Mouse (Mus musculus) cerebellum, adult (tissue): ENCODE measurements around the gene Fchsd2.

Experiments
- ATAC-seq: cut with Nextera tagmentation; 2 replicates; pipeline ENCODE4 v1.9.2; 2017; ENCODE audit warnings: mild to moderate bottlenecking, moderate library complexity, mixed read lengths; ENCODE audit not compliant: insufficient number of reproducible peaks, low FRiP score, low TSS enrichment

The Fchsd2 gene

GRCm38 (mm10) chr7:101271602-101272001 lies 178.9 kb downstream of the Fchsd2 start:
- no peak for ATAC-seq

GRCm38 (mm10) chr7:101272466-101273160 lies 179.9 kb downstream of the Fchsd2 start:
- ATAC-seq = no peak

GRCm38 (mm10) chr7:101282721-101283120 lies 190.1 kb downstream of the Fchsd2 start:
- no peak for ATAC-seq

- ATAC-seq = no peak
These were observed 191.8 kb downstream of the Fchsd2 start for GRCm38 (mm10) chr7:101284504-101284903.

- no peak for ATAC-seq
These were observed 194.2 kb downstream of the Fchsd2 start for GRCm38 (mm10) chr7:101286891-101287290.

- no peak for ATAC-seq
These were observed 195.2 kb downstream of the Fchsd2 start for GRCm38 (mm10) chr7:101287820-101288219.

GRCm38 (mm10) chr7:101288436-101288835 lies 195.8 kb downstream of the Fchsd2 start:
- ATAC-seq = no peak

GRCm38 (mm10) chr7:101290401-101290800 lies 197.7 kb downstream of the Fchsd2 start:
- ATAC-seq = no peak

GRCm38 (mm10) chr7:101291211-101291610 lies 198.5 kb downstream of the Fchsd2 start:
- ATAC-seq = no peak

GRCm38 (mm10) chr7:101291641-101292040 lies 199.0 kb downstream of the Fchsd2 start:
- no peak for ATAC-seq

GRCm38 (mm10) chr7:101292086-101292485 lies 199.4 kb downstream of the Fchsd2 start:
- ATAC-seq = no peak

- ATAC-seq = no peak
These were observed 200.0 kb downstream of the Fchsd2 start for GRCm38 (mm10) chr7:101292696-101293095.

- ATAC-seq = no peak
These were observed 200.5 kb downstream of the Fchsd2 start for GRCm38 (mm10) chr7:101293138-101293537.

GRCm38 (mm10) chr7:101293611-101294010 lies 200.9 kb downstream of the Fchsd2 start:
- no peak for ATAC-seq

- no peak for ATAC-seq
These were observed 202.8 kb downstream of the Fchsd2 start for GRCm38 (mm10) chr7:101295438-101295837.

- peak; percentile 60 for ATAC-seq
These were observed 203.8 kb downstream of the Fchsd2 start for GRCm38 (mm10) chr7:101296252-101297022.

GRCm38 (mm10) chr7:101297023-101297405 lies 204.4 kb downstream of the Fchsd2 start:
- 0 out of 2 replicates have a peak, but pooled peaks have one; percentile 1 for ATAC-seq

GRCm38 (mm10) chr7:101298375-101298774 lies 205.7 kb downstream of the Fchsd2 start:
- no peak for ATAC-seq

GRCm38 (mm10) chr7:101301361-101301880 lies 208.8 kb downstream of the Fchsd2 start:
- peak; percentile 23; the same call in 1 of the 2 replicates for ATAC-seq

- peak; percentile 96 for ATAC-seq
These were observed 209.3 kb downstream of the Fchsd2 start, which contains the start of gene Atg16l2 for GRCm38 (mm10) chr7:101301881-101302456. Gene Atg16l2, minus strand, starts transcription at chr7:101302251.

- ATAC-seq = no peak
These were observed 210.0 kb downstream of the Fchsd2 start for GRCm38 (mm10) chr7:101302691-101303090.
